Mouse (Mus musculus): ENCODE measurements at regions not wholly inside any gene's neighbourhood (a gene's known extent, or its start where the extent isn't known, plus 50 kb on each side); places are given as distances from the start of the nearest gene placed in this dataset.

DNA sequence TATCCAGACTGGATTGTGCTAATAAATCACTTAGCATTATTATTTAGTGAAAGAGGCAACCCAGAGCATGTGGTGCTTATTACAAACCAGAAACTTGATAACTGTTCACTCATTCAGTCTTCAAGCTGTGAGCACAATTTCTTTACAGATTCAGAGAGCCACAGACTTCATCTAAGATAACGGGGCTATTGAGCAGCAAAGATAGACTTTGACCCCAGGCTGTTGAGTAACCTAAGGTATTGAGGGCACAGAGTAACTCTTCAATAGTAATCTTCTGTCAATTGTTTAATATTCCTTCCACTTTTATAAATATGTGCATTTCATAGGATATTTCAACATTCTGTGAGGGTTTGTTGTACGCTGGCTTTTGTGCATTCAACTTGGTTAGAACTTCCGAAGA lies 76.5 kb upstream of the Cyyr1 start:
- H3K4me2 ChIP-seq (ENCODE audit: low read depth, low read length, poor library complexity, severe bottlenecking), result no peak overlapping the region
- no peaks in the 10 kb centered on the region for H3K27me3 ChIP-seq (ENCODE audit: insufficient read depth, low read length)
- TF ChIP-seq CTCF (IDR thresholded peaks at IDR 0.05), result no peak
- no peaks in the 10 kb centered on the region for H3K36me3 ChIP-seq (ENCODE audit: insufficient read depth, low read length)
- H3K4me3 ChIP-seq (ENCODE audit: low read depth, low read length), result no peak overlapping the region
- no peak for DNase-seq (ENCODE audit: low spot score)
- WGBS, result 94% methylated on average over 3 of the region's 3 CpGs
- H3K9me3 ChIP-seq (ENCODE audit: low read length), result no peaks in the 10 kb centered on the region
- H3K9ac ChIP-seq (replicated peaks; ENCODE audit: low read length, poor library complexity, severe bottlenecking), result no peak overlapping the region
- no peaks in the 10 kb centered on the region for H3K4me1 ChIP-seq (ENCODE audit: insufficient read depth, low read length)
- no peak overlapping the region for H3K27ac ChIP-seq (ENCODE audit: low read depth, low read length)
- ATAC-seq (ENCODE audit: low FRiP score), result no peak

DNA sequence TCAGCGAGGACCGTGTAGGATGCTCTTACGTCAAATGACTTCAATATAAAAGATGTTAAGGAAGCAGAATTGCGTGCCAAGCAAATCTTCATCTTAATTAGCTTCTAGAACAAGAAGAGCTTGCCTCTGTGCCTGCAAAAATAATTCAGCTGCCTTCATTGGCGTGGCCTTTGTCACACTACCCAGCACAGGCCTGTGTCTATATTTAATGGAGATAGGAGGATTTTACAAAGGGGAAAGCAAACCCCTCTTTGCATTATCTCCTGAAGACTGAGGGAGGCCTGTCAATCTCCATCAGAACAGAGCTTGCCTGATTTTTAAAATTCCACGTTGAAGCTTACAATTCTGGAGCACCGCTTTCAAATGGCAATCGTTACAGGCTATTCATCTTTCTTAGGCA lies 71.3 kb upstream of the Cyyr1 start:
- WGBS, result 38% methylated on average over 8 of the region's 8 CpGs
- no peaks in the 10 kb centered on the region for H3K36me3 ChIP-seq (ENCODE audit: insufficient read depth, low read length)
- no peaks in the 10 kb centered on the region for H3K4me1 ChIP-seq (ENCODE audit: insufficient read depth, low read length)
- no peak overlapping the region for H3K9ac ChIP-seq (replicated peaks; ENCODE audit: low read length, poor library complexity, severe bottlenecking)
- no peaks in the 10 kb centered on the region for H3K27me3 ChIP-seq (ENCODE audit: insufficient read depth, low read length)
- no peak for TF ChIP-seq CTCF (IDR thresholded peaks at IDR 0.05)
- no peak overlapping the region for H3K4me3 ChIP-seq (ENCODE audit: low read depth, low read length)
- H3K27ac ChIP-seq (ENCODE audit: low read depth, low read length), result no peak overlapping the region
- no peak overlapping the region for H3K4me2 ChIP-seq (ENCODE audit: low read depth, low read length, poor library complexity, severe bottlenecking)
- no peak for ATAC-seq (ENCODE audit: low FRiP score)
- DNase-seq (ENCODE audit: low spot score), result no peak
- H3K9me3 ChIP-seq (ENCODE audit: low read length), result no peaks in the 10 kb centered on the region

GRCm38 (mm10) chr16:85604089-85604488 lies 50.9 kb upstream of the Cyyr1 start:
- no peaks in the 10 kb centered on the region for H3K4me1 ChIP-seq (ENCODE audit: insufficient read depth, low read length)
- no peak overlapping the region for H3K4me3 ChIP-seq (ENCODE audit: low read depth, low read length)
- H3K36me3 ChIP-seq (ENCODE audit: insufficient read depth, low read length), result no peaks in the 10 kb centered on the region
- H3K27me3 ChIP-seq (ENCODE audit: insufficient read depth, low read length), result no peaks in the 10 kb centered on the region
- no peaks in the 10 kb centered on the region for H3K9me3 ChIP-seq (ENCODE audit: low read length)
- 0 out of 2 replicates have a peak, but pooled peaks have one; percentile 27 for ATAC-seq (ENCODE audit: low FRiP score)
- 83% methylated on average over 2 of the region's 2 CpGs for WGBS
- no peak overlapping the region for H3K27ac ChIP-seq (ENCODE audit: low read depth, low read length)
- TF ChIP-seq CTCF (IDR thresholded peaks at IDR 0.05), result no peak
- no peak overlapping the region for H3K9ac ChIP-seq (replicated peaks; ENCODE audit: low read length, poor library complexity, severe bottlenecking)
- no peak overlapping the region for H3K4me2 ChIP-seq (ENCODE audit: low read depth, low read length, poor library complexity, severe bottlenecking)
- DNase-seq (ENCODE audit: low spot score), result no peak

Data from midbrain, postnatal 0 days (tissue).